Comparison of ENCODE assay signal across 12 mouse cellular contexts in the genomic region with DNA sequence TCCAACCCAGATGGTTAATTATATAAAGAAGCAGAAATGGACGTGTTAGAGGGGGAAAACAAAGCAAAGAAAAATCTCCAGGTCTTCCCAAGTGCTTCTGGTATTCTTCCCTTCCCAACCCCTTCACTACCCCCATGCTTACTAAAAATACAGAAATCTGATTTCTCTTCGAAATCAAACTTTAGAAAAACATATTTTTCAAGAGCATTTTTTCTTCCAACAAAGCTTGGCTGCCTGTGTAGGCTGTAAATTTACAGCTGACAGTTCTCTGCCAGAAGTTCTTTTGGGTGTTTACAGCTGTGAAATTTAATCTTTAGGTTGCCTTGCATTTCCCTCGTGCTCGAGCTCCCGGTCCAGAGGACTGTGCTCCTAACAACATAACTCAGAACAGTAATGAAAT.
DNase-seq lines count a peak whose midpoint lies in the region; ATAC-seq and TF ChIP-seq lines count a peak whose summit lies in the region.
"Had no signal": no experiment of that assay in that cellular context is flagged by ENCODE, and none has a peak within 500 bp of the region (broad histone marks: within the 10 kb centered on the region; RNA-seq: fewer than 3 reads in every experiment).

No protein-coding gene starts in this region.

- peak; percentile 46; the same call in 1 of the 2 replicates for ATAC-seq in kidney, embryonic 16.5 days (ENCODE audit: low FRiP score, low TSS enrichment)
- no peak for ATAC-seq in midbrain, embryonic 16.5 days
- no peak for ATAC-seq in midbrain, postnatal 0 days (ENCODE audit: low FRiP score)
- ATAC-seq in intestine, embryonic 15.5 days: no peak
- peak; percentile 53; the same call in 1 of the 2 replicates for ATAC-seq in stomach, embryonic 16.5 days (ENCODE audit: insufficient read depth, low FRiP score)

- H3K27ac ChIP-seq in kidney, embryonic 16.5 days (ENCODE audit: low read length): 0 out of 2 replicates have a peak overlapping the region, but pooled peaks have one; percentile 29
- H3K27ac ChIP-seq in midbrain, embryonic 16.5 days (ENCODE audit: low read length): 0 out of 2 replicates have a peak overlapping the region, but pooled peaks have one; percentile 4
- H3K27ac ChIP-seq in midbrain, postnatal 0 days (ENCODE audit: low read depth, low read length): no peak overlapping the region
- 0 out of 2 replicates have a peak overlapping the region, but pooled peaks have one; percentile 11 for H3K27ac ChIP-seq in intestine, embryonic 15.5 days
- H3K27ac ChIP-seq in stomach, embryonic 16.5 days (ENCODE audit: low read length): peak overlapping the region; percentile 50
- H3K27ac ChIP-seq: heart, embryonic 15.5 days; hindbrain, embryonic 12.5 days; midbrain, embryonic 12.5 days had no signal

- H3K4me2 ChIP-seq in kidney, embryonic 16.5 days (replicated peaks; ENCODE audit: low read depth, low read length): 0 out of 2 replicates have a peak overlapping the region, but pooled peaks have one; percentile 12
- no peak overlapping the region for H3K4me2 ChIP-seq in midbrain, embryonic 16.5 days (ENCODE audit: low read length)
- H3K4me2 ChIP-seq in midbrain, postnatal 0 days (ENCODE audit: low read depth, low read length, poor library complexity, severe bottlenecking): no peak overlapping the region
- no peak overlapping the region for H3K4me2 ChIP-seq in intestine, embryonic 15.5 days (replicated peaks)
- peak overlapping the region; percentile 4; the same call in 1 of the 2 replicates for H3K4me2 ChIP-seq in stomach, embryonic 16.5 days (ENCODE audit: low read depth, low read length)
- H3K4me2 ChIP-seq: heart, embryonic 15.5 days; hindbrain, embryonic 12.5 days; midbrain, embryonic 12.5 days had no signal

- no peaks in the 10 kb centered on the region for H3K27me3 ChIP-seq in kidney, embryonic 16.5 days (ENCODE audit: insufficient read depth, low read length)
- H3K27me3 ChIP-seq in midbrain, embryonic 16.5 days (ENCODE audit: control insufficient read depth, insufficient read depth, low read depth, low read length): no peaks in the 10 kb centered on the region
- no peaks in the 10 kb centered on the region for H3K27me3 ChIP-seq in midbrain, postnatal 0 days (ENCODE audit: insufficient read depth, low read length)
- H3K27me3 ChIP-seq in intestine, embryonic 15.5 days (replicated peaks): no peaks in the 10 kb centered on the region
- no peaks in the 10 kb centered on the region for H3K27me3 ChIP-seq in stomach, embryonic 16.5 days (ENCODE audit: control insufficient read depth, insufficient read depth, low read length)
- H3K27me3 ChIP-seq: heart, embryonic 15.5 days; hindbrain, embryonic 12.5 days; midbrain, embryonic 12.5 days had no signal

- no peak overlapping the region for H3K4me3 ChIP-seq in kidney, embryonic 16.5 days (ENCODE audit: low read length)
- H3K4me3 ChIP-seq in midbrain, embryonic 16.5 days (ENCODE audit: low read depth, low read length): no peak overlapping the region
- H3K4me3 ChIP-seq in midbrain, postnatal 0 days (ENCODE audit: low read depth, low read length): no peak overlapping the region
- H3K4me3 ChIP-seq in intestine, embryonic 15.5 days (replicated peaks): no peak overlapping the region
- H3K4me3 ChIP-seq in stomach, embryonic 16.5 days (replicated peaks; ENCODE audit: low read length): no peak overlapping the region
- H3K4me3 ChIP-seq: heart, embryonic 15.5 days; hindbrain, embryonic 12.5 days; midbrain, embryonic 12.5 days had no signal

- WGBS in kidney, embryonic 16.5 days: 20% methylated on average over 5 of the region's 5 CpGs
- WGBS in midbrain, embryonic 16.5 days: 66% methylated on average over 5 of the region's 5 CpGs
- 70% methylated on average over 5 of the region's 5 CpGs for WGBS in midbrain, postnatal 0 days
- WGBS in intestine, embryonic 15.5 days: 33% methylated on average over 5 of the region's 5 CpGs
- WGBS in stomach, embryonic 16.5 days: 39% methylated on average over 5 of the region's 5 CpGs

- H3K9ac ChIP-seq in kidney, embryonic 16.5 days (replicated peaks; ENCODE audit: low read length): no peak overlapping the region
- H3K9ac ChIP-seq in midbrain, embryonic 16.5 days (ENCODE audit: low read depth, low read length): no peak overlapping the region
- H3K9ac ChIP-seq in midbrain, postnatal 0 days (replicated peaks; ENCODE audit: low read length, poor library complexity, severe bottlenecking): no peak overlapping the region
- H3K9ac ChIP-seq in intestine, embryonic 15.5 days: no peak overlapping the region
- no peak overlapping the region for H3K9ac ChIP-seq in stomach, embryonic 16.5 days (ENCODE audit: low read length)
- H3K9ac ChIP-seq: heart, embryonic 15.5 days; hindbrain, embryonic 12.5 days; midbrain, embryonic 12.5 days had no signal

- no peak for TF ChIP-seq CTCF in midbrain, postnatal 0 days (IDR thresholded peaks at IDR 0.05)

- H3K4me1 ChIP-seq in kidney, embryonic 16.5 days (ENCODE audit: insufficient read depth, low read length): 0 out of 2 replicates have a peak, but pooled peaks cover 7% of the 10 kb centered on the region
- no peaks in the 10 kb centered on the region; the same call in 1 of the 2 replicates for H3K4me1 ChIP-seq in midbrain, embryonic 16.5 days (ENCODE audit: control insufficient read depth, insufficient read depth, low read length)
- H3K4me1 ChIP-seq in midbrain, postnatal 0 days (ENCODE audit: insufficient read depth, low read length): no peaks in the 10 kb centered on the region
- H3K4me1 ChIP-seq in intestine, embryonic 15.5 days (replicated peaks): no peaks in the 10 kb centered on the region
- H3K4me1 ChIP-seq in stomach, embryonic 16.5 days (ENCODE audit: control insufficient read depth, insufficient read depth, low read length): peaks cover 7% of the 10 kb centered on the region; the same call in 1 of the 2 replicates
- H3K4me1 ChIP-seq: heart, embryonic 15.5 days; hindbrain, embryonic 12.5 days; midbrain, embryonic 12.5 days had no signal

- H3K9me3 ChIP-seq in kidney, embryonic 16.5 days (ENCODE audit: low read length): peaks cover 3% of the 10 kb centered on the region; the same call in 1 of the 2 replicates
- H3K9me3 ChIP-seq in midbrain, embryonic 16.5 days (replicated peaks; ENCODE audit: control insufficient read depth, low read length, poor library complexity, severe bottlenecking): no peaks in the 10 kb centered on the region
- H3K9me3 ChIP-seq in midbrain, postnatal 0 days (ENCODE audit: low read length): no peaks in the 10 kb centered on the region
- H3K9me3 ChIP-seq in intestine, embryonic 15.5 days: no peaks in the 10 kb centered on the region
- H3K9me3 ChIP-seq in stomach, embryonic 16.5 days (replicated peaks; ENCODE audit: control insufficient read depth, low read length): no peaks in the 10 kb centered on the region; the same call in 1 of the 2 replicates
- H3K9me3 ChIP-seq: heart, embryonic 15.5 days; hindbrain, embryonic 12.5 days; midbrain, embryonic 12.5 days had no signal

- H3K36me3 ChIP-seq in kidney, embryonic 16.5 days (ENCODE audit: insufficient read depth, low read length): no peaks in the 10 kb centered on the region
- H3K36me3 ChIP-seq in midbrain, embryonic 16.5 days (ENCODE audit: control insufficient read depth, insufficient read depth, low read length): no peaks in the 10 kb centered on the region
- H3K36me3 ChIP-seq in midbrain, postnatal 0 days (ENCODE audit: insufficient read depth, low read length): no peaks in the 10 kb centered on the region
- H3K36me3 ChIP-seq in intestine, embryonic 15.5 days: no peaks in the 10 kb centered on the region
- no peaks in the 10 kb centered on the region for H3K36me3 ChIP-seq in stomach, embryonic 16.5 days (ENCODE audit: control insufficient read depth, insufficient read depth, low read length)
- H3K36me3 ChIP-seq: heart, embryonic 15.5 days; hindbrain, embryonic 12.5 days; midbrain, embryonic 12.5 days had no signal

- no peak for DNase-seq in kidney, adult 18-20 months
- no peak for DNase-seq in midbrain, postnatal 0 days (ENCODE audit: low spot score)
- no peak for DNase-seq in layer of hippocampus, postnatal 14 days (ENCODE audit: low spot score in 2 of 2)
- DNase-seq: cerebellum, adult 8-10 months; retina, postnatal 1 day had no signal

Comparison
In these comparisons a context has a peak if more than half of its experiments do, and no peak if none do; other contexts are left out.
1. ATAC-seq: peak in kidney, embryonic 16.5 days (single experiment) and stomach, embryonic 16.5 days (single experiment); none in midbrain, embryonic 16.5 days (single experiment), midbrain, postnatal 0 days (single experiment) and intestine, embryonic 15.5 days (single experiment).
2. H3K4me2 ChIP-seq: peak in kidney, embryonic 16.5 days (single experiment) and stomach, embryonic 16.5 days (single experiment); none in midbrain, embryonic 16.5 days (single experiment), midbrain, postnatal 0 days (single experiment) and intestine, embryonic 15.5 days (single experiment).